Mouse (Mus musculus): ENCODE results near the gene Hdac1.

The Hdac1 gene

DNA sequence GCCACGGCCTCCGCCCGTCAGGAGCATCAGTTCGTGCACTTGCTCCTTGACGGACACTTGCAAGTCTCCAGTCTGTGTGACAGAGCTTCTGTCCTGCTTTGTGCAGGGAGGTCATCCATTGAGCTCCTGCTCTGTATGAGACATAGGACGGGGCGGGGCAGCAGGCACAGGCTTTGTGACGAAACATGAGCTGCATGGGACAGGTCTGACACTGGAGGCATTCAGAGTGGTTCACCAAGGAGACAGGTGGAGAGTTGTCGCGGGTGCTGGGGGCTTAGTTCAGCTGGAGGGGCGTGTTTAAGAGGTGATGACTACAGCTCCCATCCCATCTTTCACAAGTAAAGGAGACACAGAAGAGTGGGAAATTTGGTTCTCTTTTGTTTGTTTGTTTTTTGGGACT lies 66.5 kb downstream of the Hdac1 start:
- DNase-seq (ENCODE audit: low spot score in 2 of 2) = no peak

Measured in natural killer cell, adult 2 months (primary cell).